Mouse (Mus musculus) olfactory bulb, adult 2 months (tissue): ENCODE data around the gene Gc.

Experiments
- CTCF ChIP-seq: fragments of 200-500 bp; IDR thresholded peaks from 2 replicates; pipeline ENCODE4 v1.5.1; 2012; ENCODE audit warnings: low read depth, mild to moderate bottlenecking, low read length, moderate library complexity; ENCODE audit not compliant: insufficient read depth
- POLR2A ChIP-seq: fragments of 200-500 bp; IDR thresholded peaks from 2 replicates; pipeline ENCODE4 v1.6.1; 2012; ENCODE audit warnings: mild to moderate bottlenecking, low read depth, low read length, moderate library complexity; ENCODE audit not compliant: insufficient read depth

- TF ChIP-seq CTCF (no peak), POLR2A (no peak)
Measured at GRCm38 (mm10) chr5:89407376-89408082, 50.2 kb downstream of the Gc start.
